Mouse (Mus musculus): ENCODE measurements around the gene Oaz1. TPM values are rescaled to one million over a fixed set of nuclear protein-coding genes. Genes with fewer than 3 reads are reported as not detected.
"Not testable (repeated sequence)": the region's sequence is repeated elsewhere in the genome, so short reads cannot be mapped to it uniquely, and the experiment has no call there.

Oaz1 gene
- total RNA-seq, 2 experiments from 2014 or later = 429 to 450 TPM

GRCm38 (mm10) chr10:80821991-80822390, 4.5 kb upstream of the Oaz1 start:
- no peak for DNase-seq (ENCODE audit: low spot score in 2 of 2)

GRCm38 (mm10) chr10:80822528-80822927, 3.9 kb upstream of the Oaz1 start:
- DNase-seq (ENCODE audit: low spot score in 2 of 2) = no peak

GRCm38 (mm10) chr10:80823316-80823715, 3.1 kb upstream of the Oaz1 start:
- DNase-seq (ENCODE audit: low spot score in 2 of 2) = no peak

- DNase-seq (ENCODE audit: low spot score in 2 of 2) = no peak
Observed at GRCm38 (mm10) chr10:80823847-80824643, 2.4 kb upstream of the Oaz1 start.

- DNase-seq (ENCODE audit: low spot score in 2 of 2) = no peak
Observed at GRCm38 (mm10) chr10:80824827-80825226, 1.6 kb upstream of the Oaz1 start.

GRCm38 (mm10) chr10:80827063-80827869, 810 bp downstream of the Oaz1 start:
- DNase-seq (ENCODE audit: low spot score in 2 of 2) = no peak

GRCm38 (mm10) chr10:80827870-80828420, 1.5 kb downstream of the Oaz1 start:
- DNase-seq (ENCODE audit: low spot score in 2 of 2) = no peak

GRCm38 (mm10) chr10:80828587-80828986, 2.1 kb downstream of the Oaz1 start:
- DNase-seq (ENCODE audit: low spot score in 2 of 2) = not testable (repeated sequence)

- DNase-seq (ENCODE audit: low spot score in 2 of 2) = no peak
Observed at GRCm38 (mm10) chr10:80829359-80830278, 3.2 kb downstream of the Oaz1 start.

GRCm38 (mm10) chr10:80831136-80831535, 4.7 kb downstream of the Oaz1 start:
- DNase-seq (ENCODE audit: low spot score in 2 of 2) = no peak

- DNase-seq (ENCODE audit: low spot score in 2 of 2) = no peak
Observed at GRCm38 (mm10) chr10:80832818-80833217, 6.4 kb downstream of the Oaz1 start.

- DNase-seq (ENCODE audit: low spot score in 2 of 2) = no peak
Observed at GRCm38 (mm10) chr10:80835617-80836016, 9.2 kb downstream of the Oaz1 start.

GRCm38 (mm10) chr10:80836949-80837379, 10.5 kb downstream of the Oaz1 start:
- no peak for DNase-seq (ENCODE audit: low spot score in 2 of 2)

- DNase-seq (ENCODE audit: low spot score in 2 of 2) = no peak
Observed at GRCm38 (mm10) chr10:80837827-80838226, 11.4 kb downstream of the Oaz1 start.

GRCm38 (mm10) chr10:80838346-80838912, 12.0 kb downstream of the Oaz1 start:
- DNase-seq (ENCODE audit: low spot score in 2 of 2) = no peak

- DNase-seq (ENCODE audit: low spot score in 2 of 2) = no peak
Observed at GRCm38 (mm10) chr10:80839848-80840247, 13.4 kb downstream of the Oaz1 start.

- no peak for DNase-seq (ENCODE audit: low spot score in 2 of 2)
Observed at GRCm38 (mm10) chr10:80841685-80842084, 15.2 kb downstream of the Oaz1 start.

- no peak for DNase-seq (ENCODE audit: low spot score in 2 of 2)
Observed at GRCm38 (mm10) chr10:80842334-80842733, 15.9 kb downstream of the Oaz1 start.

GRCm38 (mm10) chr10:80843087-80843930, 16.9 kb downstream of the Oaz1 start:
- DNase-seq (ENCODE audit: low spot score in 2 of 2) = no peak
